Mouse (Mus musculus) stomach, postnatal 0 days (tissue): ENCODE measurements around the gene Gas7.

Source experiments
- CTCF ChIP-seq: IDR thresholded peaks from 2 replicates; pipeline ENCODE4 v1.5.1; 2016; ENCODE audit warnings: antibody characterized with exemption, low read depth, mild to moderate bottlenecking, moderate library complexity
- EP300 ChIP-seq: optimal IDR thresholded peaks from 2 replicates; pipeline ENCODE3; 2016; ENCODE audit warnings: antibody characterized with exemption

GRCm38 (mm10) chr11:67445058-67445825 lies 10.0 kb upstream of the Gas7 start:
- no peak for TF ChIP-seq CTCF
- TF ChIP-seq EP300 = no peak
